Mouse (Mus musculus) neural tube, embryonic 12.5 days (tissue): ENCODE results near the gene Itgb1bp1. TPM values are rescaled to one million over a fixed set of nuclear protein-coding genes. Genes with fewer than 3 reads are reported as not detected.

Experiments
- ATAC-seq: fragments of 200-750 bp; cut with Nextera tagmentation; 2 replicates; pipeline ENCODE4 v1.8.0; 2017; ENCODE audit warnings: low read depth, mild to moderate bottlenecking, moderate TSS enrichment, moderate library complexity; ENCODE audit not compliant: low FRiP score
- H3K27ac ChIP-seq: fragments of 300-500 bp; sonication (generic); 2 replicates; pipeline ENCODE4 v1.5.1; 2016
- H3K27me3 ChIP-seq: fragments of 300-500 bp; sonication (generic); replicated peaks from 2 replicates; pipeline ENCODE4 v1.6.1; 2016; ENCODE audit warnings: mild to moderate bottlenecking
- H3K36me3 ChIP-seq: fragments of 300-500 bp; sonication (generic); 2 replicates; pipeline ENCODE4 v1.6.1; 2016; ENCODE audit warnings: mild to moderate bottlenecking
- H3K4me1 ChIP-seq: fragments of 300-500 bp; sonication (generic); 2 replicates; pipeline ENCODE4 v1.6.1; 2016
- H3K4me2 ChIP-seq: fragments of 300-500 bp; sonication (generic); replicated peaks from 2 replicates; pipeline ENCODE4 v1.6.1; 2016; ENCODE audit warnings: mild to moderate bottlenecking
- H3K4me3 ChIP-seq: fragments of 300-500 bp; sonication (generic); 2 replicates; pipeline ENCODE4 v1.5.1; 2016
- H3K9ac ChIP-seq: fragments of 300-500 bp; sonication (generic); 2 replicates; pipeline ENCODE4 v1.6.1; 2016; ENCODE audit warnings: mild to moderate bottlenecking
- H3K9me3 ChIP-seq: fragments of 300-500 bp; sonication (generic); 2 replicates; pipeline ENCODE4 v1.6.1; 2016; ENCODE audit warnings: mild to moderate bottlenecking
- WGBS: fragments of 180-500 bp; shearing (Covaris S2); methylation state at CpG from one replicate; pipeline ENCODE4 v1.1.7; 2016; 5-methylcytosine and 5-hydroxymethylcytosine counted together
- polyA plus RNA-seq: library from polyadenylated mRNA; unstranded; fragments of >200 nt; fragmentation: Nextera tagmentation; extraction: Ambion mirVana; gene quantifications from 2 replicates; pipeline ENCODE4 v1.2.1, GENCODE M21; 2016

Itgb1bp1 gene
- polyA plus RNA-seq, 1 experiment from 2014 or later: 42.6 TPM

- no peak overlapping the region for H3K4me2 ChIP-seq
- H3K4me3 ChIP-seq: no peak overlapping the region
- H3K9ac ChIP-seq: no peak overlapping the region
- peaks cover 47% of the 10 kb centered on the region for H3K36me3 ChIP-seq
- no peaks in the 10 kb centered on the region for H3K27me3 ChIP-seq
- WGBS: 35% methylated on average over 11 of the region's 11 CpGs
- no peaks in the 10 kb centered on the region for H3K9me3 ChIP-seq
- ATAC-seq: peak; percentile 65
- H3K27ac ChIP-seq: no peak overlapping the region
- peaks cover 9% of the 10 kb centered on the region for H3K4me1 ChIP-seq
These were observed 81.3 kb downstream of the Itgb1bp1 start for GRCm38 (mm10) chr12:21204701-21205312.

- Histone ChIP-seq H3K9ac (no peak overlapping the region), H3K27me3 (no peaks in the 10 kb centered on the region), H3K4me1 (peaks cover 9% of the 10 kb centered on the region), H3K27ac (no peak overlapping the region), H3K4me2 (no peak overlapping the region), H3K9me3 (no peaks in the 10 kb centered on the region), H3K36me3 (peaks cover 33% of the 10 kb centered on the region), H3K4me3 (no peak overlapping the region)
- ATAC-seq: no peak
- 86% methylated on average over 10 of the region's 10 CpGs for WGBS
These were observed 84.4 kb downstream of the Itgb1bp1 start for GRCm38 (mm10) chr12:21201485-21202269.

GRCm38 (mm10) chr12:21200613-21201012, 85.5 kb downstream of the Itgb1bp1 start:
- H3K9ac ChIP-seq: no peak overlapping the region
- H3K27me3 ChIP-seq: no peaks in the 10 kb centered on the region
- no peak for ATAC-seq
- H3K9me3 ChIP-seq: no peaks in the 10 kb centered on the region
- H3K4me2 ChIP-seq: no peak overlapping the region
- peaks cover 9% of the 10 kb centered on the region for H3K4me1 ChIP-seq
- H3K27ac ChIP-seq: no peak overlapping the region
- H3K4me3 ChIP-seq: no peak overlapping the region
- H3K36me3 ChIP-seq: peaks cover 30% of the 10 kb centered on the region
- WGBS: 93% methylated on average over 8 of the region's 8 CpGs

DNA sequence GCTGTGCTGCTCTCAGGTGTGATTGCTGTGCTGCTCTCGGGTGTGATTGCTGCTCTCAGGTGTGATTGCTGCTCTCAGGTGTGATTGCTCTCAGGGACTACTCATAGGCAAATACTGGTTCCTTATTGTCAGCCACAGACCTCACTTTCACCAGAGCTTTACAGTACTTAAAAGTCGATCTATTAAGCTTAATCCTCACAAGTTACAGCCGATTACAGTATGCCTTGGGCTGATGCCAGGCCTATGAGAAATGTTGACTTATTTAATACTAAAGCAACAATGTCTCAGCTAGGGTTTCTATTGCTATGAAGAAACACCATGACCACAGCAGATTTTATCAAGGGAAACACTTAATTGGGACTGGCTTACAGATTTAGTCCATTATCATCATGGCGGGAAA, 89.7 kb downstream of the Itgb1bp1 start:
- Histone ChIP-seq H3K4me1 (no peaks in the 10 kb centered on the region), H3K9me3 (no peaks in the 10 kb centered on the region), H3K27me3 (no peaks in the 10 kb centered on the region), H3K4me3 (no peak overlapping the region), H3K4me2 (no peak overlapping the region), H3K36me3 (peaks cover 12% of the 10 kb centered on the region), H3K27ac (no peak overlapping the region), H3K9ac (no peak overlapping the region)
- WGBS: 90% methylated on average over 4 of the region's 4 CpGs
- ATAC-seq: no peak

DNA sequence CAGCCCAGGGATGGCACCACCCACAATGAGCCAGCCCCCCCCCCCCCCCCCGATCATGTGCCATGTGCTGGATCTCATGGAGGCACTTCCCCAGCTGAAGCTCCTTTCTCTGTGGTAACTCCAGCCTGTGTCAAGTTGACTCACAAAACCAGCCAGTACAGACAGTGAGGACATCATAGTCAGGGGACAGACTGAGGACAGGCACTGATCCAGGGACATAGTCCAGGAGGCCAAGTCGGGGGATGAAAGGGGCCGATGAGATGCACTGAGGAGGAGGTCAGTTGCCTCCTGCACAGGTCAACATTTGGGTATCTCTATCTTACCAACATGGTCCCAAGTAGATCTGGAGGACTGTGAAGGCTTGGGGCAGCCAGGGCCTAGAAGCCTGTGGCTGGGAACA, 90.6 kb downstream of the Itgb1bp1 start:
- 92% methylated on average over 2 of the region's 3 CpGs for WGBS
- Histone ChIP-seq H3K36me3 (peaks cover 10% of the 10 kb centered on the region; the same call in 1 of the 2 replicates), H3K4me3 (no peak overlapping the region), H3K27me3 (no peaks in the 10 kb centered on the region), H3K4me2 (no peak overlapping the region), H3K9me3 (no peaks in the 10 kb centered on the region), H3K9ac (no peak overlapping the region), H3K27ac (no peak overlapping the region), H3K4me1 (no peaks in the 10 kb centered on the region)
- ATAC-seq: no peak

GRCm38 (mm10) chr12:21191546-21191945, 94.5 kb downstream of the Itgb1bp1 start:
- 84% methylated on average over 2 of the region's 2 CpGs for WGBS
- Histone ChIP-seq H3K9ac (no peak overlapping the region), H3K36me3 (peaks cover 10% of the 10 kb centered on the region; the same call in 1 of the 2 replicates), H3K4me1 (no peaks in the 10 kb centered on the region), H3K27me3 (no peaks in the 10 kb centered on the region), H3K27ac (no peak overlapping the region), H3K4me3 (no peak overlapping the region), H3K9me3 (no peaks in the 10 kb centered on the region), H3K4me2 (no peak overlapping the region)
- ATAC-seq: no peak

Other genes starting within 250 kb of the Itgb1bp1 start
- gene Cpsf3, start 893 bp downstream of the Itgb1bp1 start, polyA plus RNA-seq: 112 and 115 TPM in 2 replicates
- gene Iah1, start 30.1 kb upstream of the Itgb1bp1 start, polyA plus RNA-seq: 36.3 and 41.0 TPM in 2 replicates
- gene Adam17, start 87.3 kb upstream of the Itgb1bp1 start, polyA plus RNA-seq: 28.6 and 35.2 TPM in 2 replicates
- gene Ywhaq, start 131.4 kb upstream of the Itgb1bp1 start, polyA plus RNA-seq: 1,106 and 1,139 TPM in 2 replicates